ENCODE assay signal across 15 mouse cellular contexts in genomic region chr11:108162110-108162509, GRCm38 (mm10).
A peak's percentile ranks its signal among the peaks of the same experiment; 100 is the strongest.
DNase-seq lines count a peak whose midpoint lies in the region; ATAC-seq and TF ChIP-seq lines count a peak whose summit lies in the region.
"Had no signal": no experiment of that assay in that cellular context is flagged by ENCODE, and none has a peak within 500 bp of the region (broad histone marks: within the 10 kb centered on the region; RNA-seq: fewer than 3 reads in every experiment).

No protein-coding gene starts in this region.

- WGBS in heart, embryonic 13.5 days = 72% methylated on average over 4 of the region's 4 CpGs
- WGBS in forebrain, embryonic 16.5 days = 3% methylated on average over 4 of the region's 4 CpGs
- 17% methylated on average over 4 of the region's 4 CpGs for WGBS in midbrain, embryonic 13.5 days

- no peak for TF ChIP-seq POLR2A in brain, embryonic 14.5 days (IDR thresholded peaks at IDR 0.05; ENCODE audit: borderline replicate concordance, extremely low read depth, insufficient read depth, insufficient read length, poor library complexity, severe bottlenecking)

- H3K4me3 ChIP-seq in heart, embryonic 13.5 days = no peak overlapping the region
- no peak overlapping the region for H3K4me3 ChIP-seq in forebrain, embryonic 16.5 days (replicated peaks; ENCODE audit: low read length)
- H3K4me3 ChIP-seq in midbrain, embryonic 13.5 days (replicated peaks) = no peak overlapping the region
- H3K4me3 ChIP-seq: limb, embryonic 13.5 days had no signal

- H3K27me3 ChIP-seq in heart, embryonic 13.5 days (replicated peaks) = no peaks in the 10 kb centered on the region
- H3K27me3 ChIP-seq in forebrain, embryonic 16.5 days (replicated peaks; ENCODE audit: control insufficient read depth, insufficient read depth, low read length) = no peaks in the 10 kb centered on the region
- H3K27me3 ChIP-seq in midbrain, embryonic 13.5 days = no peaks in the 10 kb centered on the region
- H3K27me3 ChIP-seq: limb, embryonic 13.5 days had no signal

- H3K9ac ChIP-seq in heart, embryonic 13.5 days = no peak overlapping the region
- H3K9ac ChIP-seq in forebrain, embryonic 16.5 days (replicated peaks; ENCODE audit: low read depth, low read length) = no peak overlapping the region
- no peak overlapping the region for H3K9ac ChIP-seq in midbrain, embryonic 13.5 days (replicated peaks)
- H3K9ac ChIP-seq: limb, embryonic 13.5 days had no signal

- no peak for DNase-seq in heart, postnatal 36 days
- peak; percentile 87 for DNase-seq in brain, embryonic 14.5 days (ENCODE audit: low read depth)
- no peak for DNase-seq in urinary bladder, adult 18-20 months (ENCODE audit: low spot score in 2 of 2)
- DNase-seq in gastrocnemius, postnatal 25 days = no peak
- DNase-seq: cerebellum, adult 11 months; heart, adult 18-20 months; heart, postnatal 14 days; kidney, adult 11 months; lung, postnatal 4 days; thymus, postnatal 4 days had no signal

- peaks cover 8% of the 10 kb centered on the region for H3K9me3 ChIP-seq in heart, embryonic 13.5 days
- H3K9me3 ChIP-seq in forebrain, embryonic 16.5 days (ENCODE audit: control insufficient read depth, low read length) = peaks cover 2% of the 10 kb centered on the region; the same call in 1 of the 2 replicates
- H3K9me3 ChIP-seq in midbrain, embryonic 13.5 days = peaks cover 15% of the 10 kb centered on the region

- H3K4me1 ChIP-seq in heart, embryonic 13.5 days = peaks cover 56% of the 10 kb centered on the region
- H3K4me1 ChIP-seq in forebrain, embryonic 16.5 days (replicated peaks; ENCODE audit: control insufficient read depth, insufficient read depth, low read length) = peaks cover 32% of the 10 kb centered on the region
- H3K4me1 ChIP-seq in midbrain, embryonic 13.5 days (replicated peaks) = peaks cover 14% of the 10 kb centered on the region

- H3K4me2 ChIP-seq in heart, embryonic 13.5 days = no peak overlapping the region
- no peak overlapping the region for H3K4me2 ChIP-seq in forebrain, embryonic 16.5 days (ENCODE audit: low read length)
- no peak overlapping the region for H3K4me2 ChIP-seq in midbrain, embryonic 13.5 days (replicated peaks)
- H3K4me2 ChIP-seq: limb, embryonic 13.5 days had no signal

- TF ChIP-seq CTCF in brain, embryonic 14.5 days (IDR thresholded peaks at IDR 0.05; ENCODE audit: borderline replicate concordance, extremely low read depth, insufficient read depth, insufficient read length) = no peak

- H3K27ac ChIP-seq in heart, embryonic 13.5 days (replicated peaks) = 0 out of 2 replicates have a peak overlapping the region, but pooled peaks have one; percentile 5
- peak overlapping the region; percentile 51 for H3K27ac ChIP-seq in forebrain, embryonic 16.5 days (ENCODE audit: low read length)
- peak overlapping the region; percentile 71 for H3K27ac ChIP-seq in midbrain, embryonic 13.5 days
- H3K27ac ChIP-seq: limb, embryonic 13.5 days had no signal

- peaks cover 6% of the 10 kb centered on the region; the same call in 1 of the 2 replicates for H3K36me3 ChIP-seq in heart, embryonic 13.5 days
- H3K36me3 ChIP-seq in forebrain, embryonic 16.5 days (ENCODE audit: control insufficient read depth, insufficient read depth) = no peaks in the 10 kb centered on the region
- no peaks in the 10 kb centered on the region for H3K36me3 ChIP-seq in midbrain, embryonic 13.5 days

- intact Hi-C loops in heart, postnatal 36 days (cut with DNase I) = no loop called here

- no peak for ATAC-seq in heart, embryonic 13.5 days (ENCODE audit: extremely low read depth, insufficient number of reproducible peaks, low FRiP score, low TSS enrichment)
- peak; percentile 68 for ATAC-seq in forebrain, embryonic 16.5 days
- peak; percentile 58; the same call in 1 of the 2 replicates for ATAC-seq in midbrain, embryonic 13.5 days
- no peak for ATAC-seq in activated CD4-positive, CD25-positive, alpha-beta regulatory T cell, adult 4 months

Comparison
In these comparisons a context has a peak if more than half of its experiments do, and no peak if none do; other contexts are left out.
1. ATAC-seq: peak in forebrain, embryonic 16.5 days (single experiment) and midbrain, embryonic 13.5 days (single experiment); none in heart, embryonic 13.5 days (single experiment) and activated CD4-positive, CD25-positive, alpha-beta regulatory T cell, adult 4 months (single experiment).
2. H3K27ac ChIP-seq: peak in every context shown above with its lines; median percentile 71 in midbrain, embryonic 13.5 days; 51 in forebrain, embryonic 16.5 days; 5 in heart, embryonic 13.5 days.